Mouse (Mus musculus): ENCODE results near the gene Ttc34.

Gene Ttc34

GRCm38 (mm10) chr4:154897676-154898465 is 60.6 kb downstream of the Ttc34 start:
- DNase-seq (ENCODE audit: low read depth): no peak

- peak; percentile 86 for DNase-seq (ENCODE audit: low read depth)
Measured at GRCm38 (mm10) chr4:154898506-154899446, 61.5 kb downstream of the Ttc34 start, which contains the start of gene Fam213b. Gene Fam213b, minus strand, starts transcription at chr4:154899135.

GRCm38 (mm10) chr4:154902371-154902770 is 65.1 kb downstream of the Ttc34 start:
- DNase-seq (ENCODE audit: low read depth): no peak

- DNase-seq (ENCODE audit: low read depth): peak; percentile 88
Measured at GRCm38 (mm10) chr4:154904185-154905071, 67.2 kb downstream of the Ttc34 start.

- peak; percentile 86 for DNase-seq (ENCODE audit: low read depth)
Measured at GRCm38 (mm10) chr4:154907833-154908232, 70.6 kb downstream of the Ttc34 start.

- DNase-seq (ENCODE audit: low read depth): no peak
Measured at GRCm38 (mm10) chr4:154908490-154908889, 71.2 kb downstream of the Ttc34 start.

GRCm38 (mm10) chr4:154910606-154911522 is 73.6 kb downstream of the Ttc34 start:
- no peak for DNase-seq (ENCODE audit: low read depth)

- DNase-seq (ENCODE audit: low read depth): peak; percentile 67
Measured at GRCm38 (mm10) chr4:154911644-154912043, 74.4 kb downstream of the Ttc34 start.

GRCm38 (mm10) chr4:154913845-154914244 is 76.6 kb downstream of the Ttc34 start:
- DNase-seq (ENCODE audit: low read depth): no peak

GRCm38 (mm10) chr4:154914252-154914651 is 77.0 kb downstream of the Ttc34 start:
- DNase-seq (ENCODE audit: low read depth): no peak

- DNase-seq (ENCODE audit: low read depth): no peak
Measured at GRCm38 (mm10) chr4:154914707-154915106, 77.4 kb downstream of the Ttc34 start.

- no peak for DNase-seq (ENCODE audit: low read depth)
Measured at GRCm38 (mm10) chr4:154915286-154915685, 78.0 kb downstream of the Ttc34 start.

- no peak for DNase-seq (ENCODE audit: low read depth)
Measured at GRCm38 (mm10) chr4:154916662-154917061, 79.4 kb downstream of the Ttc34 start.
